10 mouse cellular contexts compared by ENCODE assay signal in genomic region chr2:38424278-38424931, GRCm38 (mm10).
DNase-seq lines count a peak whose midpoint lies in the region; ATAC-seq lines count a peak whose summit lies in the region.
"Had no signal": no experiment of that assay in that cellular context is flagged by ENCODE, and none has a peak within 500 bp of the region (broad histone marks: within the 10 kb centered on the region; RNA-seq: fewer than 3 reads in every experiment).

No protein-coding gene starts in this region.

- H3K9me3 ChIP-seq in liver, embryonic 11.5 days (ENCODE audit: control insufficient read depth, low read length) = no peaks in the 10 kb centered on the region
- no peaks in the 10 kb centered on the region for H3K9me3 ChIP-seq in embryonic facial prominence, embryonic 13.5 days
- no peaks in the 10 kb centered on the region for H3K9me3 ChIP-seq in limb, embryonic 13.5 days
- no peaks in the 10 kb centered on the region for H3K9me3 ChIP-seq in stomach, embryonic 15.5 days

- no peaks in the 10 kb centered on the region for H3K36me3 ChIP-seq in liver, embryonic 11.5 days (ENCODE audit: control insufficient read depth, insufficient read depth, low read length)
- H3K36me3 ChIP-seq in embryonic facial prominence, embryonic 13.5 days = no peaks in the 10 kb centered on the region
- no peaks in the 10 kb centered on the region for H3K36me3 ChIP-seq in limb, embryonic 13.5 days
- H3K36me3 ChIP-seq in stomach, embryonic 15.5 days = no peaks in the 10 kb centered on the region

- H3K27me3 ChIP-seq in liver, embryonic 11.5 days (replicated peaks; ENCODE audit: control insufficient read depth, insufficient read depth, low read length) = peaks cover 15% of the 10 kb centered on the region
- no peaks in the 10 kb centered on the region for H3K27me3 ChIP-seq in embryonic facial prominence, embryonic 13.5 days
- peaks cover 8% of the 10 kb centered on the region; the same call in 1 of the 2 replicates for H3K27me3 ChIP-seq in limb, embryonic 13.5 days
- no peaks in the 10 kb centered on the region for H3K27me3 ChIP-seq in stomach, embryonic 15.5 days (replicated peaks)

- no peak overlapping the region for H3K9ac ChIP-seq in liver, embryonic 11.5 days (ENCODE audit: low read depth, low read length)
- peak overlapping the region; percentile 32 for H3K9ac ChIP-seq in embryonic facial prominence, embryonic 13.5 days
- H3K9ac ChIP-seq in limb, embryonic 13.5 days = no peak overlapping the region
- H3K9ac ChIP-seq in stomach, embryonic 15.5 days = no peak overlapping the region

- no peak overlapping the region for H3K4me3 ChIP-seq in liver, embryonic 11.5 days (ENCODE audit: low read depth, low read length)
- H3K4me3 ChIP-seq in embryonic facial prominence, embryonic 13.5 days = peak overlapping the region; percentile 29
- H3K4me3 ChIP-seq in limb, embryonic 13.5 days = peak overlapping the region; percentile 16; the same call in 1 of the 2 replicates
- H3K4me3 ChIP-seq in stomach, embryonic 15.5 days (replicated peaks) = no peak overlapping the region

- WGBS in liver, embryonic 11.5 days = 7% methylated on average over 21 of the region's 22 CpGs
- under 1% methylated on average over 21 of the region's 22 CpGs for WGBS in embryonic facial prominence, embryonic 13.5 days
- WGBS in limb, embryonic 13.5 days = 5% methylated on average over 21 of the region's 22 CpGs
- WGBS in stomach, embryonic 15.5 days = 9% methylated on average over 20 of the region's 22 CpGs

- peak overlapping the region; percentile 25 for H3K4me2 ChIP-seq in liver, embryonic 11.5 days
- peak overlapping the region; percentile 53 for H3K4me2 ChIP-seq in embryonic facial prominence, embryonic 13.5 days
- H3K4me2 ChIP-seq in limb, embryonic 13.5 days (replicated peaks) = peak overlapping the region; percentile 52
- H3K4me2 ChIP-seq in stomach, embryonic 15.5 days = peak overlapping the region; percentile 30

- no peaks in the 10 kb centered on the region for H3K4me1 ChIP-seq in liver, embryonic 11.5 days (replicated peaks; ENCODE audit: control insufficient read depth, insufficient read depth, low read length)
- peaks cover 16% of the 10 kb centered on the region for H3K4me1 ChIP-seq in embryonic facial prominence, embryonic 13.5 days
- peaks cover 19% of the 10 kb centered on the region for H3K4me1 ChIP-seq in limb, embryonic 13.5 days
- 0 out of 2 replicates have a peak, but pooled peaks cover 11% of the 10 kb centered on the region for H3K4me1 ChIP-seq in stomach, embryonic 15.5 days

- no peak for ATAC-seq in liver, embryonic 11.5 days (replicated peaks; ENCODE audit: low FRiP score)
- ATAC-seq in embryonic facial prominence, embryonic 13.5 days (ENCODE audit: insufficient number of reproducible peaks, insufficient read depth, low FRiP score, low TSS enrichment, low read depth) = peak; percentile 43; the same call in 1 of the 2 replicates
- ATAC-seq in limb, embryonic 13.5 days (ENCODE audit: low FRiP score, low read depth) = peak; percentile 55; the same call in 1 of the 2 replicates
- ATAC-seq in stomach, embryonic 15.5 days (ENCODE audit: insufficient read depth, low FRiP score, low read depth) = no peak; the same call in 1 of the 2 replicates
- no peak for ATAC-seq in megakaryocyte-erythroid progenitor cell, adult 5-6 weeks (replicated peaks; ENCODE audit: low FRiP score, low TSS enrichment, poor library complexity, severe bottlenecking)
- ATAC-seq: Patski had no signal

- no peak for DNase-seq in liver, embryonic 11.5 days (ENCODE audit: low spot score)
- no peak for DNase-seq in liver
- DNase-seq in spleen, postnatal 14 days (ENCODE audit: low spot score in 2 of 2) = no peak
- DNase-seq: kidney, adult 2 months; lung, postnatal 36 days had no signal

- no peak overlapping the region for H3K27ac ChIP-seq in liver, embryonic 11.5 days (ENCODE audit: low read depth, low read length)
- peak overlapping the region; percentile 22; the same call in 1 of the 2 replicates for H3K27ac ChIP-seq in embryonic facial prominence, embryonic 13.5 days
- H3K27ac ChIP-seq in limb, embryonic 13.5 days = 0 out of 2 replicates have a peak overlapping the region, but pooled peaks have one; percentile 7
- no peak overlapping the region for H3K27ac ChIP-seq in stomach, embryonic 15.5 days

Comparison
In these comparisons a context has a peak if more than half of its experiments do, and no peak if none do; other contexts are left out.
1. ATAC-seq: peak in embryonic facial prominence, embryonic 13.5 days (single experiment) and limb, embryonic 13.5 days (single experiment); none in liver, embryonic 11.5 days (single experiment), stomach, embryonic 15.5 days (single experiment) and megakaryocyte-erythroid progenitor cell, adult 5-6 weeks (single experiment).
2. H3K27ac ChIP-seq: peak in embryonic facial prominence, embryonic 13.5 days (single experiment) and limb, embryonic 13.5 days (single experiment); none in liver, embryonic 11.5 days (single experiment) and stomach, embryonic 15.5 days (single experiment).
3. H3K4me3 ChIP-seq: peak in embryonic facial prominence, embryonic 13.5 days (single experiment) and limb, embryonic 13.5 days (single experiment); none in liver, embryonic 11.5 days (single experiment) and stomach, embryonic 15.5 days (single experiment).
4. Peak in every context shown above with its lines, with median percentiles within 50 percentile points of each other: H3K4me2 ChIP-seq.